Mouse (Mus musculus) c-Kit-negative CD71-positive TER-119-positive erythroid progenitor cells, embryonic 14.5 days (primary cell): ENCODE results near the gene Prkaca.
A peak's percentile ranks its signal among the peaks of the same experiment; 100 is the strongest.

Experiments
- DNase-seq: peaks from one replicate; pipeline ENCODE4 v3.0.0-alpha.2; 2013; ENCODE audit warnings: low read depth, low spot score

Prkaca gene

GRCm38 (mm10) chr8:83972150-83973120 lies at the start of gene Prkaca:
TSS of gene Prkaca (plus strand) at chr8:83972993.
- peak; percentile 95 for DNase-seq

GRCm38 (mm10) chr8:83924585-83924984 lies 48.2 kb upstream of the Prkaca start:
- no peak for DNase-seq

- DNase-seq, result no peak
Measured at GRCm38 (mm10) chr8:83926266-83926665, 46.5 kb upstream of the Prkaca start.

GRCm38 (mm10) chr8:83934222-83934621 lies 38.6 kb upstream of the Prkaca start:
- DNase-seq, result no peak

GRCm38 (mm10) chr8:83934994-83935393 lies 37.8 kb upstream of the Prkaca start:
- no peak for DNase-seq

GRCm38 (mm10) chr8:83935435-83935834 lies 37.4 kb upstream of the Prkaca start:
- DNase-seq, result no peak

GRCm38 (mm10) chr8:83937645-83938044 lies 35.1 kb upstream of the Prkaca start:
- DNase-seq, result no peak

GRCm38 (mm10) chr8:83938330-83938729 lies 34.5 kb upstream of the Prkaca start:
- no peak for DNase-seq

GRCm38 (mm10) chr8:83941066-83941677 lies 31.6 kb upstream of the Prkaca start:
- DNase-seq, result no peak

GRCm38 (mm10) chr8:83942446-83942845 lies 30.3 kb upstream of the Prkaca start:
- no peak for DNase-seq

GRCm38 (mm10) chr8:83945540-83945939 lies 27.3 kb upstream of the Prkaca start:
- DNase-seq, result no peak

GRCm38 (mm10) chr8:83954749-83955105 lies 18.1 kb upstream of the Prkaca start:
- no peak for DNase-seq

GRCm38 (mm10) chr8:83955106-83955957 lies 17.5 kb upstream of the Prkaca start, which contains the start of the genes Gm10644 and Asf1b:
TSS of gene Gm10644 (minus strand) at chr8:83955205.
TSS of gene Asf1b (plus strand) at chr8:83955507.
- DNase-seq, result peak; percentile 99

GRCm38 (mm10) chr8:83955958-83956218 lies 16.9 kb upstream of the Prkaca start:
- no peak for DNase-seq

GRCm38 (mm10) chr8:83956789-83957188 lies 16.0 kb upstream of the Prkaca start:
- DNase-seq, result no peak

- no peak for DNase-seq
Measured at GRCm38 (mm10) chr8:83964015-83964765, 8.6 kb upstream of the Prkaca start.

GRCm38 (mm10) chr8:83967701-83968100 lies 5.1 kb upstream of the Prkaca start:
- no peak for DNase-seq

GRCm38 (mm10) chr8:83971121-83971520 lies 1.7 kb upstream of the Prkaca start:
- no peak for DNase-seq

- no peak for DNase-seq
Measured at GRCm38 (mm10) chr8:83971661-83972060, 1.1 kb upstream of the Prkaca start.

- DNase-seq, result no peak
Measured at GRCm38 (mm10) chr8:83973161-83974031, 603 bp downstream of the Prkaca start.
